Mouse (Mus musculus): ENCODE results near the gene Myzap.

- TF ChIP-seq CTCF (IDR thresholded peaks at IDR 0.05; ENCODE audit: control insufficient read depth, insufficient read depth, insufficient read length) (no peak), USF1 (IDR thresholded peaks at IDR 0.05; ENCODE audit: low read depth) (no peak), MAX (IDR thresholded peaks at IDR 0.05) (no peak), CEBPB (IDR thresholded peaks at IDR 0.05; ENCODE audit: low read depth) (no peak), MYOG (IDR thresholded peaks at IDR 0.05; ENCODE audit: control insufficient read depth, extremely low read depth, insufficient read length) (no peak), MYOD1 (IDR thresholded peaks at IDR 0.05; ENCODE audit: control insufficient read depth, insufficient read length, low read depth) (no peak)
Measured at GRCm38 (mm10) chr9:71478596-71478995, 113.6 kb downstream of the Myzap start.

Measured in C2C12 (cell line).